Mouse (Mus musculus): ENCODE measurements at regions not wholly inside any gene's neighbourhood (a gene's known extent, or its start where the extent isn't known, plus 50 kb on each side); places are given as distances from the start of the nearest gene placed in this dataset.

DNA sequence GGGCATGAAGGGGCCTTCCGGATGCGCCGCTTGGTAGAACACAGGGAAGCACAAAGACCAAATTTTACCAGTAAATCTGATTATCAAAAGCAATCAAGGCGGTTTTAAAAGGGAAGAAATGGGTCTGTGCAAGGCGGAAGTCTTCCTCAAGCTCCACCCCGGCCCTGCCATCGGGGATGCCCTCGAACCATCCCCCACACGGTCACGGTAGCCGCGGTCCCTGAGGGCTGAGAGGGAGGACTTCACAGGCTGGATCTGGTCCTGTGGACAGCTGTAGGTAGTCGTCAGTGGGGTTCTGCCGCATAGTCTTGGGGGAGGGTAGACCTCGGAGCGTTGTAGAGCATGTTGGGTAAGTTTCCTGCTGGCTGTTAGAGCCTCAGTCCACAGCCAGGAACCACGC, 104.9 kb downstream of the Tpra1 start:
- DNase-seq (ENCODE audit: low spot score): no peak

DNA sequence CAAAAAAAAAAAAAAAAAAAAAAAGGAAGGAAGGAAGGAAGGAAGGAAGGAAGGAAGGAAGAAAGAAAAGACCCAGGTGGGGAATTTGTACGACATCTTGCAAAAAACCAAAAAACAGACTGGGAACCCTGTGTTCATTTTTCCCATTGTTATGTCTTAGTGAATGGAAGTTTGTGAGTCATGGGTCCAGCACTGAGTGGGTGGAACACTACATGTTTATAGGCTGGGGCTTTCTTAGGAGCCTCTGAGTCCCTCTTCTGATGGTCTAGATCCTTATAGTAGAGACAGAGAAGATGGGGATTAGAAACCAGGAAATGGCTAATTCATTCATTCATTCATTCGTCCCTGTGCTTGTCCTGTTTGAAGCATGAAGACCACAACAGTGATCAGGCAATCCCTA, 105.5 kb downstream of the Tpra1 start:
- no peak for DNase-seq (ENCODE audit: low spot score)

DNA sequence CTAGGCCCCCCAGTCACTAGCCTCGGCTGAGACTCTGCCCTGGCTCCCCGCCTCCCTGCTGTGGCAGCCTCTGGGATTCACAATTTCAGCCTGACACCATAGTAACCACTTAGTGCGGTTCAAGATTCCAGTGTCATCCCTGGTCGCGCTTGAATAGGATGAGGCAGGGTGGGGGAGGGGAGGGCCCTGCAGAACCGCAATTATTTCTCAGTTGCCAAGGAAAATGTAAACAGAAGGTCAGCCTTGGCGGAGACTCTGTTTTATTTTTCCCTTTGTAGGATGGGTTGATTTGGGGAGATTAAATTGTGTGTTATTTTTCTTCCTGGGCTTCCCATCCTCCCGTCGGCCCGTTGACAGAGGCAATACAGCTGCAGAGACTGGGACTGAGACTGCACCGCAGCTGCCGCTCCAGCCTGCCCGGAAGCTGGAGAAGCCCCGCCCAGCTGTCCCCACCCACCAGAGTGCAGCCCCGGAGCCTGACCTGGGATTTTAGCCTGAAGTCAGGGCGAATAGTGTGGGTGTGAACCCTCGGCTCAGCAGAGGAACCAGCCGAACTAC, 106.6 kb downstream of the Tpra1 start:
- peak; percentile 59 for DNase-seq (ENCODE audit: low spot score)

DNA sequence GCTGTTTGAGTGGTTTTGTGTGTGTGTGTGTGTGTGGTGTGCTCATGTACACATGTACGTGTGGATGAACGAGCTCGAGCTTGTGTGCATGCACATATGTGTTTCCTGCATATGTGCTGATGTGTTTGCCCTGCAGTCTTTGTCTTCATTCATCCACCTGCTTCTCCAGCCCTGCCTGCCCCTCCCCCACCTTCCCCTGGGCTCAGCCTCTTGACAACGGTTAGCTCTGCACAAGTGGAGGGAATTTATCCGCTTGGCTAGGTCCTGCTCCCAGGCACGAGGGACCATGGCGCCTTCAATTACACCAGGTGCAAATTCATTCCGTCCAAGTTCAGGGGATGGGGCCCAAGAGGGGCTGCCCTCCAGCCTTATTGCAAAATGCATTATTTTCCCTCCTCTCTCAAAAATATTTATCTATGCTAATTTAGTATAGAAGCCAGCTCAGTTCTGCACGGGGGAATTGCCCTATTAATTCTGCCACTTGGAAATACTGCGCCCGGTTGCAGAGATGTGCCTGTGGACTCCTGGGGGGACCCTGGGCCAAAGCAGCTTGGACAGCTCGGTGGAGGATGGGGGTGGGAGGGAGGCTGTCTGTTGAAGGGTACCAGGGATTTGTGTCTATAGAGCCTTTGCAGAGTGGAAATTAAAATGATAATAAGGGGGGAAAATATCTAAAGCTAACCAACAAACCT, 111.1 kb downstream of the Tpra1 start:
- DNase-seq (ENCODE audit: low spot score): no peak

DNA sequence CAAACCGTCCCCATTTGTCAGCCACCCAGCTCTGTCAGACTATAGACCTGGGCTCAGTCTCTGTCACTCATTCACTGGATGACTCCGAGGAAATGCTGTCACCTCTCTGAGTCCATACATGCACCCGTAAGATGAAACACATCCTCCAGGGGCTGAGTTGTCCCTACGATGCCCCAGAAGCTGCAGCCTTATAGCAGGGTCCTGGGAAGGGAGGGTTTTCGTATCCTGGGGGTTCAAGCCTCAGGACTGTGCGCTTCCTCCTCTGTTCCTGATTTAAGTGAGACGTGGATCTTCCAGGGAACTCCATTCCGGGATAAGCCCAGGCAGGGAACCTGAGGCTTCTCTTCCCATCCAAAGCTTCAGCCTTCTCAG, 111.6 kb downstream of the Tpra1 start:
- DNase-seq (ENCODE audit: low spot score): no peak

DNA sequence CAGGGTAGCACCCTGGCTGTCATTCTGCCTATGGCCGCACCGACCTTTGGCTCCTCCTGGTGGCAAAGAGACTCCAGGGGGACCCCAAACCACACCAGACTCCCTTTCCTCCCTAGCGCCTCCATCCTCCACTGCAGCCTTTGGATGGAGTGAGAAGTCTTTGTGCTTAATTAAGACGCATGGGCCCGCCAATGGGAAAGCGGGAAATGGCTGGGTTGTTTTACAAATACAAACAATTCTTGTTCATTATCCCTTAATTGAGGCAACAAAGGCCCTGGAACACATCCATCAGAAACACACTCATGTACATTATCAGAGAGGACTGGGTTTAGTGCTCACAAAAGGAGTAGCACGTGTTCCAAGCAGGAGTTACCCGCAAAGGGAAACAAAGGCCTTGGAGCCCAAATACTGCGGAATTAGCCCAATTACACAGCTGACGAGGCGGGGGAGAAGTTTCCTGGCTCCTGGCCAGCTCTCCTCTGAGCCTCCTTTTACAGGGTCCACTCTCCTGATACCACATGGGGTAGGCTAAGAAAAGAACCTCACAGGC, 122.1 kb downstream of the Tpra1 start:
- DNase-seq (ENCODE audit: low spot score): no peak

DNA sequence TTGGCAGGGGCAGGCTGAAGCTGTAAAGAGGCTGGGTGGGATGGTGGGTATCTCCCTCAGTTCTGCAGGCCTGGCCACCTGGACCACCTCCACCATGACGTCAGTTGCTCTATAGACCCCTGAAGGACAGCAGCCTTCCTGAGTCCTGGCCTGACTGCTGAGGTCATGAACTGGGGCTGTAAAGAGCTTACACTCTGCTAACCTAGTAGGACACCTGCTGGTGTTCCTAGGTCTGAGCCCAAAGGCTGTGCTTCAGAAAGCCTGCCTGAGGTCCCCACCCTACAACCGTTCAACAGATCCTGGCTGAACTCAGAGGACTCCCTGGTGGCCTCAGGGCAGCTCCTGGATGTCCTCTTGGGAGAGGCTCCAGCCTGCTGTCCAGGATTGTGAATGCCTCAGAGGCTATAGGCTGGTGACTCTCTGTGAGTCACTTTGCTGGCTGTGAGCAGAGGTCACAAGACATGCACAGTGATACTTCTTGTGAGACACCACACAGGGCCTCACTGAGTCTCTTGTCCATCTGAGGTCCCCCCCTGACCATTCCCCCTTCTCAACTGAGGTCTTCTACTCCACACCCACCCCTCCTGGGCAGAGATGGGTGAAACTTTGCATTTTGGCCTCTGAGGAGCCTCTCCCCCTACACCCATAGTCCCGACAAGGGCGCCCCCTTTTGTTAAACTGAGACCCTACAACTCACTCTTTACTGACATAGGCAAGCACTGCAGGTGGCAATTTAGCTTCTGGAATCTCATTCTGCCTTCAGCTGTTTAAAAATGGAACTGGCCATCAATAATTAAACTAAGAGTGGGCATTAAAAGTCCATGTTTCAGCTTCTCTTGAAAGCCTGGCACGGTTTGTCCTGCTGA, 131.6 kb downstream of the Tpra1 start:
- no peak for DNase-seq (ENCODE audit: low spot score)

DNA sequence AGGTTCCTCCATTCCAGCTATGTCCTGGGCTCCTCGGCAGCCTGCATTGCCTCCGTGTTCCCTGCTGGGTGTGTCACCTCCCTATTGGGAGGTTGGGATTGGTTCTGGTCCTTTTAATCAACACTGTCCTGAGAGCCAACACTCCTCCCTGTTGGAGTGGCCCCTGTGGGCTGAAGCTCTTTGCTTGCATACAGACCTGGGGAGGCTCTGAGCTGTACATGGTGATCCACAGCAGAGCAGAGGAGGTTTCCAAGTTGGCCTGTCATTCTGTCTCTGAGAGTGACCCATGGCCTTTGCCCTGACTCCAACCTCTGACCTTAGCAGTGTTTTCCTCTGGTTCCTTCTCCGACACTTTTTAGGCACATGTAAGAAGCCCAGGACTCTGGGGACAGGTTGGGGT, 132.4 kb downstream of the Tpra1 start:
- DNase-seq (ENCODE audit: low spot score): no peak

DNA sequence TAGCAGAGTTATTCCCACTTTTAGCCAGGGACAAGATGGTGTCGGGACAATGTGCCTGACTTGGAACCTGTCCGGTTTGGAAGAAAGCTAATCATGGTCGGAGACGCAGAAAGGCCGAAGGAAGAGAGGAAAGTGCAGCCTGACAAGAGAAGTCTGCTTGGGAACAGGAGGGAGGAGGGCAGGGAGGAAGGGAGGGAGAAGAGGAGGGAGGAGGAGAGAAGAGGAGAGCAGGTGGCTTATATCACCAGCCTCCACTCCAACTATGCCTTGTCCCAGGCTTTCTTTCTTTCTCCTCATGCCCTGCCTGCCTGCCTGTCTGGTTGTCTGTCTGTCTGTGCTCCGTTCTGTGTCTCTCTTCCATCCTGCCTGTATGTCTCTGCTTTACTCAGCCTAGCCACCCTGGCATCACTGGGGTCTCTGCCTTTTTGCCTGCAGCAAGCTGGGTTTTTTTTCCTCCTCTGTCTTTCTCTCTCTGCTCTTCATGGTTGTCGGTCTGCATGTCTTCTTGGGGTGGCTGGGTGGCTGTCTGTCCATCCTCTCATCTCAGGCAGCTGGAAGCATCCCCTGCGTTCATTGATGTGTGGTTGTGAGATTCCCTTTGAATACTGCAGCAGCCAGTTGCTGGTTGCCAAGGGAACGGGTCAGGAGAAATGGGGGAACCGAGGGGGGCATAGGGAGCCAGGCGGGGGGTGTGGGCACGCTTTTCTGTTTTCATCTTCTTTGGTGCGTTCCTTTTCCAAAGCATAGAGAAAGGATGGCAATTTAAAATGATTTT, 133.2 kb downstream of the Tpra1 start:
- DNase-seq (ENCODE audit: low spot score): peak; percentile 8

DNA sequence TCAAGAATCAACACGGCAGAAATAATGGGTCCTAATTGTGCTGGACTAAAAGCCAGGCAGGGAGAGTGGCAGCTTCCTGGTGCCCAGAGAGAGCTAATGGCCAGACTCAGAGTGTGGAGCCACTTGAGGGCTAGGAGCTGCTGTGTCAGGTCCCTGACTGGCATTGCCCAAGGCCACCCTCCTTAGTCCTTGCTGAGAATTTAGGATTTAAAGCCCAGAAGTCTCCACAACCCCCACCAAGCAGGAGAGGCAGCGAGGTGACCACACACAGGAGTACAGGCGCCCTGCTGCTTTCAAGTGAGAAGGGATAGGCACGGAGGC, 133.7 kb downstream of the Tpra1 start:
- DNase-seq (ENCODE audit: low spot score): no peak

DNA sequence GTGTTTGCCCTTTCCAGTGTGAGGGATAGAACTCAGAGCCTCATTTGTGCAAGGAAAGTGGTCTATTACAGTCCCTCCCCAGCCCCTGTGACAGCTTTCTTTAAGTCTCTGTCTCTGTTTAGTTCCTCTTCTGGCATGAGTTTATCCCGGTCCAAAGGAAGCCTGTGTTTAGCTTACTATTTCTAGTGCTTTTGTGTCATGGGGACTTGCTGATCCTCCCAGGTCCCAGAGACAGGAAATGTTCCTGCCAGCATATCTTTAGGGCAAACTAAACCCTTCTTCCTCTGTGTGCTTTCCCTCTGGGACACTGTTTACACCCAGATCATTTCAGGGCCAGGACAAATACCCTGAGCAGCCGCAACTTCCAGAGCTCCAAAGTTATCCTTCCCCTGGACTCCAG, 135.3 kb downstream of the Tpra1 start:
- no peak for DNase-seq (ENCODE audit: low spot score)

DNA sequence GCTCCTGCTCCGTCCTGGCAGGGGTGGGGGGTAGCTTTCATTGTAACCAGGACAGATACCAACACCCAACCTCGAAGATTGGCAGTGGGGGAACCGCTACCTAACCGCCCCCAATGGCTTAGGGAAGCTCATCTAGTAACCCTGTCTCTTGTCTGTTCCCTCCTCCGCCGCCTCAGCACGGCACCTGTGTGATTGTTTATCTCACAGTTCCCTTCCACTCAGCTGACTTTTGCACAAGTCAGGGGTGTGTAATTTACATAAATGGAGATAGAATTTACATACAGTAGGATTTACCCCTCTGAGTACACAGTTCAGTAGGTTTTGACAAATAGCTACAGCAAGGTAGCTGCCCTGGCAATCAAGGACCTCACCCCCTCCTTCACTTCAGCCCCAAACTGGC, 135.8 kb downstream of the Tpra1 start:
- no peak for DNase-seq (ENCODE audit: low spot score)

DNA sequence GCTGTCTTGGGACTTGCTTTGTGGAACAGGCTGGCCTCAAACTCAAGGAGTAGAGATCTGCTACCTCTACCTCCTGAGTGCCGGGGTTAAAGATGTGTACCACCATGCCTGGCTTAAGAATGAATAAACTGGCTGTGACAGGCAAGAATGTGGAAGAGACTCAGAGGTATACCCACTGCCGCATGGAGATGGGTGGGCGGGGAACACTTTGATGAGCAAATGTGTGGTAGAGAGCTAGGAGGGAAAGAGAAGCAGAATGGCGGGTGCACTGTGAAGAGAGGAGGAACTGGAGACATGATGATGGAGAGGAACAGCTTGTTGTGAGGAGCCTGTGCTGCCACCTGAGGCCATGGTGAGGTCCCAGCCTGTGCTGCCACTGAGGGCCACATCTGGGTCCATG, 138.9 kb downstream of the Tpra1 start:
- DNase-seq (ENCODE audit: low spot score): no peak

DNA sequence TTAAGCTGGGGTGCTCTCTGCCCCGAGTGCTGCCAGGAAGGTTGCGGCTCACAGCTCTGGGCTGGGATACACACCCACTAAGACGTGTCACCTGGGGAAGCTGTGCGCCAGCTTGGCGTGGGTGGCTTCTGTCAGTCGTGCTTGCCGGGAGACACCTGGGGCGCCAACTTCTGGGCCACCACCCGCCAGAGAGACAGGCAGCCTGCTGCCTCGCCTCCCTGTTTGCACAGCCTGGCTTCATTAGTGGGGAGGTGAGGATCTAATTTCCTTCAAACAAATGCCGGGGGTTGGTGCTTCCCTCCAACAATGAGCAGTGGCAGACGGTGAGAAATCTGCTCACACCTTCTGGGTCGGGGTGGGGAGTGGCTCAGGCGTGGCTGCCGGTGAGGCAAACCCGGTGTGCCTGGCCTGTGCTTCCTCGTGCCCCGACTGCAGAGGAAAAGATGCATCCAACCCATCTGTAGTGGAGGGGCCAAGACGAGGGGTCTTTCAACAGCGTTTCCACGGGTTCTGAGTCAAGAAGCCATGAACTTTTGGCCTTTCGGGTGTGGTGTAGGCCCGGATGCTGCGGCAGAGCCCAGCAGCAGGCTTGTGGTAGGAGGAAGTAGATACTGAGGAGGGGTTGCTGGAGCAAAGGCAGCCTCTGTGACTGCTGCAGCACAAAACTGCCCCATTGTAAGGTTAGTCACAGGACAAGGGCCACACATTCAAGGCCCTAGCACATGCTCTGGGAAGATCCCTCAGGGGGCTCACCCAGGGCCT, 140.6 kb downstream of the Tpra1 start:
- no peak for DNase-seq (ENCODE audit: low spot score)

DNA sequence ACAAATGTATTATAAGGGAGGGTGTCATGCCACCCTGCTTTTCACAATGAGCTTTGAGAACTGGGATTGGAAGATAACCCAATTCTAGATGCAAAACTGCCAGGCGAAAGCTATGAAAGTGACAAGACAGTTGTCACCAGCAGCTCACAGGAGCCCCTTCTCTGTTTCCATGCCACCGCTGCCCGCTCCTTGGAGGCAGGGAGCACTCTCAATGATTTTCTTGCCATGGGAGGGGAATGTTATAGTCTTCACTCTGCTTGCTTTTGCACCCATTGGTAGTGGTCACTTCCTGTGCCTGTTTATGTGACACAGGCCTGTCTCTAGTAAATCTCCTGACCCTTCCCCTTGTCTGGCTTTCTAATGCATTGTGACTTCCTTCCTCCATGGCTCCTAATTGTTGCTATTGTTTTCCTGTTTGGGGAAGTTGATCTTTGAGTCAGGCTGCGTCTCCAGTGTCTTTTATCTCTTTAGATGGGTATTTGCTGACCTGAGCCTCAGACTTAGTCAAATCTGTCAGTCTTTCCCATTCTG, 143.4 kb downstream of the Tpra1 start:
- no peak for DNase-seq (ENCODE audit: low spot score)

DNA sequence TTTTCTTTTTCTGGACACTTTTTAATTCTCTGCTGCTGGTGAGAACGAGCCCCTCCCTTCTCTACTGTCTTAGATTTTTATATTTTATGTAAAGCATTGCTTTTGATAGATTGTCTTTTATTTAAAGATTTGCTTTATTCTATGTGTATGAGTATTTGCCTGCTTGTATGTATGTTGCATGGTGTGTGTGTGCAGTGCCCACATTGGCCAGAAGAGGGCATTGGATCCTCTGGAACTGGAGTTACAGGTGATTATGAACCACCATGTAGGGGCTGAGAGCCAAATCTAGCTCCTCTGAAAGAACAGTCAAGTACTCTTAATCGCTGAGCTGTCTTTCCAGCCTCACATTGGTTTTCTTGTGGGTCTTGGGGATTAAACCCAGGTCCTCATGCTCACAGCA, 144.4 kb downstream of the Tpra1 start:
- DNase-seq (ENCODE audit: low spot score): no peak

DNA sequence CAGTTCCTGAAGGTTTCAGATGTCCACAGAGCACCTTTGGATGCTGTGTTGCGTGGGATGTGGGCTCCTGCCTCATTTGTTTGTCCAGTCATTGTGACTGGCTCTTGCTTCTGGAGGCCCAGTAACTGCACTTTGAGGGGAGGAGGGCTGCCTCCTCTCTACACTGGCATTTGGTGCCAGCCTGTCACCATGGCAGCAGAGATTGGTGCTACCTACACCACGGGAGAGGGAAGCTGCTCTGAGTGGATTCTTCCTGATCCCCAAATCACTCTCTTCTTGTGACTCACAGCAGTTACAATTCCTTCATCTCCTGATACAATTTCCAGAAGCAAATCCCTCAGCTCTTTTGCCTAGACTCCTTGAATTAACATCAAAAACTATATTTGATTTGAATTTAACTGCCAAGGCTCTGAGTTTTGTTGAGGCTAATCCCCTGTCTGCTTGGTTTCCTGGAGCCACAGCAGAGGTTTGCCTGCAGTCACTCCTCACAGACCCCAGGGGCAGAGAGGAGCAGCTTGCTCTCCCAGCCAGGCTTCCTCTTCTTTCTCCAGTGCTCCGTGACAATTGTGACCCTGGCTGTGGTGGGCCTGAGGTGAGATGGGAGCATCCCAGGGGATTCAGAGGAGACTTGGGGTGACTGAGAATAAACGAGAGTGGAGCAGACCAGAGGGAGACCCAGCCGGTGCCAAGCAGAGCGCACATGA, 145.7 kb downstream of the Tpra1 start:
- no peak for DNase-seq (ENCODE audit: low spot score)

DNA sequence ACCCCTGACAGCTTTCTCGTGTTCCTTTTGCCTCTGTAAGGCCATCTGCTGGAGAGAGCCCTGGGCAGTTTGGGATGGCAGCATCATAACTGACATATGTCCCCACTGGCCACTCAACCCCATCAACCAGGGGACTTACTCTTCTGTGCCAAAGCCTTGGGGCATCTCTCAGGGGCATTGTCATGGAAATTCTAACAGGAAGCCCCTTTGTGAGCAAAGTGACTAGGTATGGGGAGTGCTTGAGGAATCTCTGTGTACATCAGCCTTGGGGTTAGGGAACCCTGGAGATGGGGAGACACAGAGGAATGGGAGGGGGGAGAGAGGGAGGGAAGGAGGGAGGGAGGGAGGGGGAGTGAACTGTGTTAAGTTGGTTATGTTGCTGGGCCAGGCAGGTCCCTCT, 147.2 kb downstream of the Tpra1 start:
- DNase-seq (ENCODE audit: low spot score): no peak

DNA sequence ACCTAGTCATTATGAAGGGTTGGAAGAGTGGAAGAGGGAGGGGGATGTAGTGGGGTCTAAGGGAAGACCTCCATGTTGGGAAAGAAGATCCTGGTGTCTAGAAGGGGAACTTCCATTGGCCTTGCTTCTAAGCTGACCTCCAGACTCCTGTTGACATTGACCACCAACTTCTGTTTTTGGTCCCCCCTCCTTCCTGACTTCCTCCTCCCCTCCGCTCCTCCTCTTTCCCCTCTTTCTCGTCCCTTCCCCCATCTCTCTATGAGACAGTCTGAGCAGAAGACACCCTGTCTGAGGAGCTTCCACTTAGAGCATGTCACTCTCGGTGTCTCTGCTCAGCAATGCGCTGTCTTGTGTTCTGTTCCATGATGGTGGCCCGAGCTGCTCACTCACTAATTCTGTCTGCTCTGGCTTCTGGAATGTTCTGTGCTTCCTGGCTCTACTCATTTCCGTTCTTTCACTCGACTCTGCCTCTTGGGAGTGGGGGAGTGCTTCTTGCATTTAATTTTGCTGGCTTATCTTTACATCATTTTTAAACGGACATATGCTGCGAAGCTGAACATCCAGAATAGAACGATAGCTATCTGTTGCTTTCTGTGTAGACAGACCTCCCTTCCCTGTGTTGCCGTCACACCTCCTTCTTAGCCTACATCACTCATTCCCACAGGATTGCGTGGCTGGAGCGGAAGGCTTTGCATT, 148.7 kb downstream of the Tpra1 start:
- DNase-seq (ENCODE audit: low spot score): no peak

DNA sequence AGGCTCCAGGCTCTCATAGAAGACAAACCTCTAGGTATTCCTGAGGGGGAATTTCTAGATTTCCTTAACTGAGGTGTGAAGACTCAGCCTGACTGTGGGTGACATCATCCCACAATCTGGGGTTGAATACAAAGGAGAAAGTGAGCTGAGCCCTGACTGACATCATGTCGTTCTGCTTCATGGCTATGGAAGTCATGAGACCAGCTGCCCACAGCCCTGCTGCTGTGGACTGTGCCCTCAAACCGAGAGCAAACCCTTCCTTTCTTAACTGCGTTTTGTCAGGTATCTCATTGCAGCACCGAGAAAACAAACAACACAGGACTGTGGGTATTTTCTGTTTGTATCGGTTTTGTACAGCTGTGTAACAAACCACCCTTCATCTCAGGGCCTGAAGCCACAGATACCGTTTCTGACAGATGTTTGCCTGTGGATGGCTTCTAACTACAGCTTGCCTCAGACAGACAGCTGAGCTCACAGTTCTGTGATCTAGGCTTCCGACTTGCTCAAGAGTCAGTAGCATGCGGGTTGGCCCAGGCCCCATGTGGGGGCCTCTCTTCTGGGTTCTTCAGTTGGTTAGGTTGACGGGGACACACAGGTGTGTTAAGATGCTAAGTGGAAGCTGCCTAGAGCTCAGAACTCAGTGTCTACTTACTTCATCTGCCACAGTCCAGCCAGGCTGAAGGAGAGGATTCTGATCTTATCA, 150.9 kb downstream of the Tpra1 start:
- no peak for DNase-seq (ENCODE audit: low spot score)

Measured in urinary bladder, postnatal 14 days (tissue).